Mouse (Mus musculus) central nervous system, embryonic 14 days (tissue): ENCODE results near the gene Cage1. TPM values are rescaled to one million over a fixed set of nuclear protein-coding genes. Genes with fewer than 3 reads are reported as not detected.

ENCODE experiments used
- polyA plus RNA-seq: library from polyadenylated mRNA; depleted of rRNA; stranded (reverse); fragments of >200 nt; gene quantifications from 2 replicates; pipeline ENCODE4 v1.2.3, GENCODE M21; 2012; rRNA removed

Cage1 gene
- polyA plus RNA-seq = 1.0 and 1.2 TPM in 2 replicates

GRCm38 (mm10) chr13:38037044-38037687 lies at the start of gene Cage1:
Gene Cage1 (minus strand): TSS chr13:38037069.

GRCm38 (mm10) chr13:38036343-38037043 lies 376 bp downstream of the Cage1 start, which contains the start of gene Riok1:
Gene Riok1 (plus strand): TSS chr13:38036995.

GRCm38 (mm10) chr13:37993704-37994404 lies 43.0 kb downstream of the Cage1 start, which contains the start of gene Ssr1:
Gene Ssr1 (minus strand): TSS chr13:37994217.

Other genes with a start within 250 kb of the Cage1 start
- gene Ssr1, start 42.9 kb downstream of the Cage1 start, polyA plus RNA-seq = 19.9 and 22.9 TPM in 2 replicates
- 70.4 and 73.9 TPM in 2 replicates for gene Riok1, start 74 bp downstream of the Cage1 start, polyA plus RNA-seq
- gene Dsp, start 114.2 kb upstream of the Cage1 start, polyA plus RNA-seq = 0.44 and 3.2 TPM in 2 replicates
- gene Snrnp48, start 167.9 kb upstream of the Cage1 start, polyA plus RNA-seq = 54.5 and 56.4 TPM in 2 replicates